Mouse (Mus musculus): ENCODE data around the gene Kmt5b. TPM values are rescaled to one million over a fixed set of nuclear protein-coding genes. Genes with fewer than 3 reads are reported as not detected.

Gene Kmt5b
- polyA plus RNA-seq, 1 experiment from 2014 or later = 21.6 TPM

- peaks cover 13% of the 10 kb centered on the region for H3K9me3 ChIP-seq
- no peaks in the 10 kb centered on the region for H3K27me3 ChIP-seq (ENCODE audit: insufficient read depth, poor library complexity, severe bottlenecking)
- H3K27ac ChIP-seq = peak overlapping the region; percentile 90
- WGBS = 5% methylated on average over 13 of the region's 13 CpGs
- no peaks in the 10 kb centered on the region for H3K36me3 ChIP-seq
- peak overlapping the region; percentile 62 for H3K4me3 ChIP-seq
- no peaks in the 10 kb centered on the region for H3K4me1 ChIP-seq
- DNase-seq (ENCODE audit: low spot score) = peak; percentile 78
These were observed 23.2 kb upstream of the Kmt5b start for GRCm38 (mm10) chr19:3743851-3744512.

GRCm38 (mm10) chr19:3752621-3753239 lies 14.5 kb upstream of the Kmt5b start:
- no peak for DNase-seq (ENCODE audit: low spot score)
- H3K4me3 ChIP-seq = no peak overlapping the region
- H3K27ac ChIP-seq = no peak overlapping the region
- peaks cover 7% of the 10 kb centered on the region; the same call in 1 of the 2 replicates for H3K9me3 ChIP-seq
- 52% methylated on average over 8 of the region's 8 CpGs for WGBS
- H3K27me3 ChIP-seq (ENCODE audit: insufficient read depth, poor library complexity, severe bottlenecking) = no peaks in the 10 kb centered on the region
- no peaks in the 10 kb centered on the region for H3K36me3 ChIP-seq
- H3K4me1 ChIP-seq = no peaks in the 10 kb centered on the region

GRCm38 (mm10) chr19:3753240-3753633 lies 14.0 kb upstream of the Kmt5b start:
- Histone ChIP-seq H3K9me3 (peaks cover 3% of the 10 kb centered on the region; the same call in 1 of the 2 replicates), H3K27ac (no peak overlapping the region), H3K4me1 (no peaks in the 10 kb centered on the region), H3K36me3 (no peaks in the 10 kb centered on the region), H3K27me3 (ENCODE audit: insufficient read depth, poor library complexity, severe bottlenecking) (no peaks in the 10 kb centered on the region), H3K4me3 (no peak overlapping the region)
- DNase-seq (ENCODE audit: low spot score) = no peak
- whole genome bisulfite sequencing = 75% methylated on average over 1 of the region's 1 CpGs

GRCm38 (mm10) chr19:3753738-3754137 lies 13.5 kb upstream of the Kmt5b start:
- WGBS = 46% methylated on average over 8 of the region's 8 CpGs

GRCm38 (mm10) chr19:3757861-3758260 lies 9.4 kb upstream of the Kmt5b start:
- Histone ChIP-seq H3K27ac (no peak overlapping the region), H3K36me3 (no peaks in the 10 kb centered on the region), H3K4me3 (no peak overlapping the region), H3K9me3 (no peaks in the 10 kb centered on the region), H3K4me1 (no peaks in the 10 kb centered on the region), H3K27me3 (ENCODE audit: insufficient read depth, poor library complexity, severe bottlenecking) (no peaks in the 10 kb centered on the region)
- 46% methylated on average over 1 of the region's 1 CpGs for WGBS
- no peak for DNase-seq (ENCODE audit: low spot score)

More at GRCm38 (mm10) chr19:3753738-3754137, 13.5 kb upstream of the Kmt5b start:
- Histone ChIP-seq H3K4me1 (no peaks in the 10 kb centered on the region), H3K9me3 (no peaks in the 10 kb centered on the region), H3K27ac (no peak overlapping the region), H3K36me3 (no peaks in the 10 kb centered on the region), H3K4me3 (no peak overlapping the region), H3K27me3 (ENCODE audit: insufficient read depth, poor library complexity, severe bottlenecking) (no peaks in the 10 kb centered on the region)
- no peak for DNase-seq (ENCODE audit: low spot score)

GRCm38 (mm10) chr19:3765221-3765820 lies 1.9 kb upstream of the Kmt5b start:
- Histone ChIP-seq H3K4me3 (no peak overlapping the region), H3K36me3 (0 out of 2 replicates have a peak, but pooled peaks cover 5% of the 10 kb centered on the region), H3K9me3 (no peaks in the 10 kb centered on the region), H3K4me1 (peaks cover 9% of the 10 kb centered on the region), H3K27me3 (ENCODE audit: insufficient read depth, poor library complexity, severe bottlenecking) (peaks cover 8% of the 10 kb centered on the region; the same call in 1 of the 2 replicates), H3K27ac (no peak overlapping the region)
- peak; percentile 73 for DNase-seq (ENCODE audit: low spot score)
- 74% methylated on average over 4 of the region's 4 CpGs for WGBS

GRCm38 (mm10) chr19:3766378-3766777 lies 843 bp upstream of the Kmt5b start:
- Histone ChIP-seq H3K9me3 (no peaks in the 10 kb centered on the region), H3K36me3 (0 out of 2 replicates have a peak, but pooled peaks cover 5% of the 10 kb centered on the region), H3K27ac (peak overlapping the region; percentile 100; the same call in 1 of the 2 replicates), H3K4me3 (peak overlapping the region; percentile 100), H3K4me1 (peaks cover 9% of the 10 kb centered on the region), H3K27me3 (ENCODE audit: insufficient read depth, poor library complexity, severe bottlenecking) (peaks cover 8% of the 10 kb centered on the region; the same call in 1 of the 2 replicates)
- no peak for DNase-seq (ENCODE audit: low spot score)
- WGBS = 88% methylated on average over 5 of the region's 5 CpGs

GRCm38 (mm10) chr19:3767781-3768696 lies 818 bp downstream of the Kmt5b start:
- DNase-seq (ENCODE audit: low spot score) = peak; percentile 91
- WGBS = under 1% methylated on average over 111 of the region's 111 CpGs
- Histone ChIP-seq H3K4me3 (peak overlapping the region; percentile 100), H3K27ac (peak overlapping the region; percentile 100), H3K4me1 (peaks cover 9% of the 10 kb centered on the region), H3K9me3 (no peaks in the 10 kb centered on the region), H3K36me3 (0 out of 2 replicates have a peak, but pooled peaks cover 5% of the 10 kb centered on the region), H3K27me3 (ENCODE audit: insufficient read depth, poor library complexity, severe bottlenecking) (peaks cover 8% of the 10 kb centered on the region; the same call in 1 of the 2 replicates)

GRCm38 (mm10) chr19:3768697-3769383 lies 1.6 kb downstream of the Kmt5b start:
- WGBS = 2% methylated on average over 57 of the region's 60 CpGs
- DNase-seq (ENCODE audit: low spot score) = peak; percentile 96
- Histone ChIP-seq H3K27ac (peak overlapping the region; percentile 100), H3K36me3 (0 out of 2 replicates have a peak, but pooled peaks cover 5% of the 10 kb centered on the region), H3K4me1 (peaks cover 9% of the 10 kb centered on the region), H3K27me3 (ENCODE audit: insufficient read depth, poor library complexity, severe bottlenecking) (peaks cover 8% of the 10 kb centered on the region; the same call in 1 of the 2 replicates), H3K9me3 (no peaks in the 10 kb centered on the region), H3K4me3 (peak overlapping the region; percentile 100)

GRCm38 (mm10) chr19:3769533-3769932 lies 2.3 kb downstream of the Kmt5b start:
- Histone ChIP-seq H3K4me1 (peaks cover 9% of the 10 kb centered on the region), H3K27ac (no peak overlapping the region)
- no peak for DNase-seq (ENCODE audit: low spot score)

GRCm38 (mm10) chr19:3774159-3774558 lies 6.9 kb downstream of the Kmt5b start:
- no peak overlapping the region for H3K27ac ChIP-seq
- H3K4me1 ChIP-seq = peaks cover 4% of the 10 kb centered on the region; the same call in 1 of the 2 replicates
- peak; percentile 33 for DNase-seq (ENCODE audit: low spot score)
- 72% methylated on average over 2 of the region's 2 CpGs for WGBS
- H3K4me3 ChIP-seq = no peak overlapping the region
- H3K27me3 ChIP-seq (ENCODE audit: insufficient read depth, poor library complexity, severe bottlenecking) = no peaks in the 10 kb centered on the region
- H3K9me3 ChIP-seq = no peaks in the 10 kb centered on the region
- 0 out of 2 replicates have a peak, but pooled peaks cover 8% of the 10 kb centered on the region for H3K36me3 ChIP-seq

More at GRCm38 (mm10) chr19:3769533-3769932, 2.3 kb downstream of the Kmt5b start:
- Histone ChIP-seq H3K27me3 (ENCODE audit: insufficient read depth, poor library complexity, severe bottlenecking) (peaks cover 8% of the 10 kb centered on the region; the same call in 1 of the 2 replicates), H3K4me3 (peak overlapping the region; percentile 100; the same call in 1 of the 2 replicates), H3K36me3 (0 out of 2 replicates have a peak, but pooled peaks cover 8% of the 10 kb centered on the region), H3K9me3 (no peaks in the 10 kb centered on the region)
- WGBS = 83% methylated on average over 6 of the region's 6 CpGs

All from heart, embryonic 10.5 days (tissue).